Mouse (Mus musculus) CH12.LX (cell line): ENCODE results near the gene Mcm9. TPM values are rescaled to one million over a fixed set of nuclear protein-coding genes. Genes with fewer than 3 reads are reported as not detected.

ENCODE experiments used
- DNase-seq: peaks from one replicate; pipeline ENCODE4 v3.0.0-alpha.2; 2013; ENCODE audit errors: extremely low read depth
- H3K27ac ChIP-seq: 2 replicates; pipeline ENCODE4 v1.5.1; 2012; ENCODE audit warnings: low read depth, mild to moderate bottlenecking, control low read depth, moderate library complexity; ENCODE audit not compliant: insufficient read depth
- H3K27me3 ChIP-seq: replicated peaks from 2 replicates; pipeline ENCODE3; 2012; ENCODE audit warnings: inconsistent platforms
- H3K36me3 ChIP-seq, 2 experiments: replicated peaks in 1 of 2; 2 replicates each; pipeline versions ENCODE3 to v1.6.1; 2012; ENCODE audit warnings: inconsistent platforms in 1 of 2, low read length in 1 of 2, mild to moderate bottlenecking in 1 of 2, mixed read lengths in 1 of 2, moderate library complexity in 1 of 2; ENCODE audit not compliant: control insufficient read depth in 1 of 2, insufficient read depth in 1 of 2
- H3K4me1 ChIP-seq, 2 experiments: 2 replicates each; pipeline ENCODE4 v1.6.1; 2012; ENCODE audit warnings: inconsistent platforms in 1 of 2, moderate library complexity in 1 of 2; ENCODE audit not compliant: insufficient read depth in 2 of 2, control insufficient read depth in 1 of 2
- H3K4me2 ChIP-seq: 2 replicates; pipeline ENCODE4 v1.6.1; 2012; ENCODE audit warnings: low read depth, mild to moderate bottlenecking, control low read depth; ENCODE audit not compliant: poor library complexity, insufficient read depth, severe bottlenecking
- H3K4me3 ChIP-seq, 3 experiments: fragments of 150-350 bp in 1 of 3; sonication (generic) in 1 of 3; replicated peaks in 1 of 3; 2 replicates each; pipeline versions ENCODE3 to v1.5.1; 2011 to 2012; ENCODE audit warnings: low read depth in 2 of 3, low read length in 2 of 3, mild to moderate bottlenecking in 2 of 3, moderate library complexity in 2 of 3, control low read depth in 1 of 3, improper control_type of control experiment in 1 of 3, inconsistent platforms in 1 of 3, mixed read lengths in 1 of 3; ENCODE audit not compliant: poor library complexity in 1 of 3
- H3K79me2 ChIP-seq: replicated peaks from 2 replicates; pipeline ENCODE4 v1.6.1; 2012; ENCODE audit warnings: mild to moderate bottlenecking, moderate library complexity; ENCODE audit not compliant: control insufficient read depth, poor library complexity, insufficient read depth, severe bottlenecking; ENCODE audit errors: extremely low read depth
- H3K9ac ChIP-seq: 2 replicates; pipeline ENCODE4 v1.6.1; 2012; ENCODE audit warnings: low read depth, mild to moderate bottlenecking, control low read depth, moderate library complexity; ENCODE audit not compliant: insufficient read depth
- H3K9me3 ChIP-seq: replicated peaks from 2 replicates; pipeline ENCODE3; 2012; ENCODE audit warnings: low read length, inconsistent platforms, mixed read lengths
- BHLHE40 ChIP-seq: IDR thresholded peaks from 2 replicates; pipeline ENCODE4 v1.6.1; 2011; ENCODE audit warnings: mild to moderate bottlenecking, low read depth, low read length, improper control_type of control experiment
- CHD1 ChIP-seq: IDR thresholded peaks from 2 replicates; pipeline ENCODE4 v1.6.1; 2012; ENCODE audit warnings: low read depth, low read length, improper control_type of control experiment, inconsistent platforms
- CTCF ChIP-seq, 2 experiments: IDR thresholded peaks in 1 of 2; conservative IDR thresholded peaks in 1 of 2; 2 replicates each; pipeline ENCODE4 v1.5.1; 2011 to 2012; ENCODE audit warnings: low read depth in 2 of 2, low read length in 2 of 2, improper control_type of control experiment in 1 of 2, inconsistent platforms in 1 of 2, mild to moderate bottlenecking in 1 of 2, moderate library complexity in 1 of 2
- ELF1 ChIP-seq: IDR thresholded peaks from 2 replicates; pipeline ENCODE4 v1.6.1; 2014; ENCODE audit warnings: low read depth, mild to moderate bottlenecking, inconsistent platforms, low read length, improper control_type of control experiment
- GABPA ChIP-seq: IDR thresholded peaks from 2 replicates; pipeline ENCODE4 v1.6.1; 2012; ENCODE audit warnings: low read depth, low read length, improper control_type of control experiment, inconsistent platforms; ENCODE audit not compliant: insufficient replicate concordance
- IRF4 ChIP-seq: IDR thresholded peaks from 2 replicates; pipeline ENCODE4 v1.6.1; 2014; ENCODE audit warnings: low read depth, mild to moderate bottlenecking, inconsistent platforms, low read length, improper control_type of control experiment
- JUND ChIP-seq: conservative IDR thresholded peaks from 2 replicates; pipeline ENCODE4 v1.6.1; 2011; ENCODE audit warnings: low read depth, low read length, improper control_type of control experiment
- KAT2A ChIP-seq: IDR thresholded peaks from 2 replicates; pipeline ENCODE4 v1.6.1; 2012; ENCODE audit warnings: low read length, improper control_type of control experiment, inconsistent platforms; ENCODE audit not compliant: insufficient replicate concordance
- MAFK ChIP-seq: IDR thresholded peaks from 2 replicates; pipeline ENCODE4 v1.6.1; 2011; ENCODE audit warnings: low read length, improper control_type of control experiment; ENCODE audit not compliant: insufficient replicate concordance
- MAZ ChIP-seq: IDR thresholded peaks from 2 replicates; pipeline ENCODE4 v1.6.1; 2012; ENCODE audit warnings: low read depth, mild to moderate bottlenecking, inconsistent platforms, low read length, improper control_type of control experiment, moderate library complexity
- MEF2A ChIP-seq: IDR thresholded peaks from 2 replicates; pipeline ENCODE4 v1.6.1; 2014; ENCODE audit warnings: low read depth, mild to moderate bottlenecking, inconsistent platforms, low read length, improper control_type of control experiment, borderline replicate concordance
- MYC ChIP-seq: IDR thresholded peaks from 2 replicates; pipeline ENCODE4 v1.6.1; 2011; ENCODE audit warnings: low read depth, mild to moderate bottlenecking, improper control_type of control experiment, low read length
- NRF1 ChIP-seq: IDR thresholded peaks from 2 replicates; pipeline ENCODE4 v1.6.1; 2014; ENCODE audit warnings: low read depth, mild to moderate bottlenecking, inconsistent platforms, low read length, improper control_type of control experiment, moderate library complexity
- PAX5 ChIP-seq: IDR thresholded peaks from 2 replicates; pipeline ENCODE4 v1.6.1; 2012; ENCODE audit warnings: low read length, inconsistent platforms, mixed read lengths
- POLR2A ChIP-seq: IDR thresholded peaks from 2 replicates; pipeline ENCODE4 v1.6.1; 2011; ENCODE audit warnings: low read depth, mild to moderate bottlenecking, improper control_type of control experiment, low read length
- POLR2AphosphoS2 ChIP-seq: IDR thresholded peaks from 2 replicates; pipeline ENCODE4 v1.6.1; 2011; ENCODE audit warnings: low read depth, low read length, improper control_type of control experiment
- RAD21 ChIP-seq: IDR thresholded peaks from 2 replicates; pipeline ENCODE4 v1.6.1; 2011; ENCODE audit warnings: low read depth, mild to moderate bottlenecking, low read length, improper control_type of control experiment, moderate library complexity
- RCOR1 ChIP-seq: conservative IDR thresholded peaks from 2 replicates; pipeline ENCODE4 v1.6.1; 2012; ENCODE audit warnings: low read depth, mild to moderate bottlenecking, inconsistent platforms, low read length, improper control_type of control experiment
- SMC3 ChIP-seq: IDR thresholded peaks from 2 replicates; pipeline ENCODE4 v1.6.1; 2011; ENCODE audit warnings: low read depth, low read length, improper control_type of control experiment
- UBTF ChIP-seq: IDR thresholded peaks from 2 replicates; pipeline ENCODE4 v1.6.1; 2012; ENCODE audit warnings: low read depth, mild to moderate bottlenecking, inconsistent platforms, low read length, improper control_type of control experiment, moderate library complexity
- USF1 ChIP-seq: IDR thresholded peaks from 2 replicates; pipeline ENCODE4 v1.6.1; 2014; ENCODE audit warnings: low read depth, mild to moderate bottlenecking, inconsistent platforms, low read length, improper control_type of control experiment
- USF2 ChIP-seq: conservative IDR thresholded peaks from 2 replicates; pipeline ENCODE4 v1.6.1; 2011; ENCODE audit warnings: low read depth, low read length, improper control_type of control experiment
- dilution Hi-C: fragments of 300-500 bp; cut with MboI; formaldehyde crosslinking; loops from 2 replicates; pipeline ENCODE4 v1.14.3; 2020; ENCODE audit warnings: low sequenced_read_pairs; ENCODE audit not compliant: extremely low pct_unique_long_range_greater_than_20kb, extremely low pct_ligation_motif_present
- in situ Hi-C: fragments of 300-500 bp; cut with MboI; formaldehyde crosslinking; loops from 3 replicates; pipeline ENCODE4 v1.14.3; 2019; ENCODE audit warnings: low sequenced_read_pairs, low pct_ligation_motif_present, low pct_unique_long_range_greater_than_20kb, mixed read lengths
- polyA plus RNA-seq: library from polyadenylated mRNA; unstranded; fragments of >175 nt; gene quantifications from 2 replicates; pipeline ENCODE4 v1.2.1, GENCODE M21; 2012; ENCODE audit warnings: low read depth; ENCODE audit not compliant: insufficient read length
- total RNA-seq, 2 experiments: library from RNA; depleted of rRNA; stranded (reverse); fragments of 300-350 nt in 1 of 2; fragments of >200 nt in 1 of 2; gene quantifications; 2 replicates each; pipeline ENCODE4 v1.2.3; 2012 to 2014

The Mcm9 gene
- total and polyA plus RNA-seq, 3 experiments = 6.7 to 15.9 (median 9.7) TPM

GRCm38 (mm10) chr10:53517770-53518598 lies 112.3 kb downstream of the Mcm9 start:
- no peaks in the 10 kb centered on the region for H3K79me2 ChIP-seq
- no peaks in the 10 kb centered on the region for H3K36me3 ChIP-seq
- H3K4me1 ChIP-seq = peaks cover 0 to 4% of the 10 kb centered on the region in 2 experiments; a peak in 1 of 4 replicates
- dilution Hi-C loops = no loop called here
- H3K4me3 ChIP-seq = no peak overlapping the region
- no peaks in the 10 kb centered on the region for H3K27me3 ChIP-seq
- no peak overlapping the region for H3K9ac ChIP-seq
- in situ Hi-C loops = no loop called here
- no peak overlapping the region for H3K4me2 ChIP-seq
- no peak for TF ChIP-seq MYC
- no peak for TF ChIP-seq UBTF
- TF ChIP-seq RCOR1 = no peak
- TF ChIP-seq RAD21 = no peak
- no peak for TF ChIP-seq NRF1
- no peak for TF ChIP-seq MAFK
- TF ChIP-seq ELF1 = no peak
- no peak for TF ChIP-seq KAT2A
- no peak for TF ChIP-seq BHLHE40
- no peak for TF ChIP-seq USF2
- TF ChIP-seq PAX5 = no peak
- TF ChIP-seq USF1 = no peak
- TF ChIP-seq JUND = no peak
- no peak for TF ChIP-seq POLR2A
- TF ChIP-seq CTCF (conservative IDR thresholded peaks at IDR 0.05 in 1 of 2, IDR thresholded peaks at IDR 0.05 in 1 of 2; ENCODE audit: low read depth in 2 of 2, low read length in 2 of 2) = no peak
- no peak for TF ChIP-seq MEF2A
- no peaks in the 10 kb centered on the region for H3K9me3 ChIP-seq
- DNase-seq = no peak
- no peak overlapping the region for H3K27ac ChIP-seq

- no peak overlapping the region for H3K9ac ChIP-seq
- no peak overlapping the region for H3K27ac ChIP-seq
- DNase-seq = no peak
- no peaks in the 10 kb centered on the region for H3K79me2 ChIP-seq
- no peak overlapping the region for H3K4me3 ChIP-seq
- no peaks in the 10 kb centered on the region for H3K27me3 ChIP-seq
- no peak for TF ChIP-seq JUND
- no peak for TF ChIP-seq RCOR1
- no peak for TF ChIP-seq ELF1
- no peak for TF ChIP-seq IRF4
- TF ChIP-seq KAT2A = no peak
- TF ChIP-seq BHLHE40 = no peak
- TF ChIP-seq POLR2AphosphoS2 = no peak
- no peak for TF ChIP-seq MAZ
- TF ChIP-seq CHD1 = no peak
- no peak for TF ChIP-seq SMC3
- no peak for TF ChIP-seq GABPA
- peaks cover 0 to 12% of the 10 kb centered on the region in 2 experiments; a peak in 2 of 4 replicates for H3K4me1 ChIP-seq
- H3K36me3 ChIP-seq = no peaks in the 10 kb centered on the region
- dilution Hi-C loops (no loop called here), in situ Hi-C loops (no loop called here)
- no peaks in the 10 kb centered on the region for H3K9me3 ChIP-seq
- H3K4me2 ChIP-seq = no peak overlapping the region
Observed at GRCm38 (mm10) chr10:53512491-53512890, 117.7 kb downstream of the Mcm9 start.
